Mouse (Mus musculus): ENCODE results near the gene Set.
"Not testable (repeated sequence)": the region's sequence is repeated elsewhere in the genome, so short reads cannot be mapped to it uniquely, and the experiment has no call there.

The Set gene

GRCm38 (mm10) chr2:30057223-30057904 lies at the start of gene Set:
TSS of gene Set (plus strand) at chr2:30057378.
- DNase-seq (ENCODE audit: inconsistent ontology term) = no peak

GRCm38 (mm10) chr2:30009101-30009500 lies 48.1 kb upstream of the Set start:
- DNase-seq (ENCODE audit: inconsistent ontology term) = peak; percentile 29

GRCm38 (mm10) chr2:30010840-30011281 lies 46.3 kb upstream of the Set start:
- peak; percentile 64 for DNase-seq (ENCODE audit: inconsistent ontology term)

GRCm38 (mm10) chr2:30014326-30014966 lies 42.7 kb upstream of the Set start:
- no peak for DNase-seq (ENCODE audit: inconsistent ontology term)

GRCm38 (mm10) chr2:30025454-30025853 lies 31.7 kb upstream of the Set start:
- DNase-seq (ENCODE audit: inconsistent ontology term) = no peak

- no peak for DNase-seq (ENCODE audit: inconsistent ontology term)
Observed at GRCm38 (mm10) chr2:30026997-30027396, 30.2 kb upstream of the Set start.

- no peak for DNase-seq (ENCODE audit: inconsistent ontology term)
Observed at GRCm38 (mm10) chr2:30032244-30032846, 24.8 kb upstream of the Set start.

- DNase-seq (ENCODE audit: inconsistent ontology term) = no peak
Observed at GRCm38 (mm10) chr2:30032957-30033356, 24.2 kb upstream of the Set start.

GRCm38 (mm10) chr2:30037762-30038161 lies 19.4 kb upstream of the Set start:
- DNase-seq (ENCODE audit: inconsistent ontology term) = no peak

- DNase-seq (ENCODE audit: inconsistent ontology term) = no peak
Observed at GRCm38 (mm10) chr2:30038370-30038769, 18.8 kb upstream of the Set start.

GRCm38 (mm10) chr2:30039687-30040086 lies 17.5 kb upstream of the Set start:
- no peak for DNase-seq (ENCODE audit: inconsistent ontology term)

GRCm38 (mm10) chr2:30042445-30042844 lies 14.7 kb upstream of the Set start:
- DNase-seq (ENCODE audit: inconsistent ontology term) = peak; percentile 40

GRCm38 (mm10) chr2:30044550-30044949 lies 12.6 kb upstream of the Set start:
- DNase-seq (ENCODE audit: inconsistent ontology term) = no peak

GRCm38 (mm10) chr2:30047127-30047526 lies 10.1 kb upstream of the Set start:
- DNase-seq (ENCODE audit: inconsistent ontology term) = no peak

GRCm38 (mm10) chr2:30048101-30048501 lies 9.1 kb upstream of the Set start:
- DNase-seq (ENCODE audit: inconsistent ontology term) = no peak

- peak; percentile 99 for DNase-seq (ENCODE audit: inconsistent ontology term)
Observed at GRCm38 (mm10) chr2:30048699-30049388, 8.3 kb upstream of the Set start, which contains the start of gene Wdr34. TSS of gene Wdr34 (minus strand) at chr2:30048881.

GRCm38 (mm10) chr2:30049831-30050230 lies 7.3 kb upstream of the Set start:
- DNase-seq (ENCODE audit: inconsistent ontology term) = no peak

GRCm38 (mm10) chr2:30051992-30052761 lies 5.0 kb upstream of the Set start:
- no peak for DNase-seq (ENCODE audit: inconsistent ontology term)

- DNase-seq (ENCODE audit: inconsistent ontology term) = not testable (repeated sequence)
Observed at GRCm38 (mm10) chr2:30055310-30055709, 1.9 kb upstream of the Set start.

GRCm38 (mm10) chr2:30056736-30057135 lies 442 bp upstream of the Set start:
- no peak for DNase-seq (ENCODE audit: inconsistent ontology term)

GRCm38 (mm10) chr2:30058418-30058817 lies 1.2 kb downstream of the Set start:
- no peak for DNase-seq (ENCODE audit: inconsistent ontology term)
